Mouse (Mus musculus) frontal cortex, postnatal 14 days (tissue): ENCODE results near the gene Mef2a.
A peak's percentile ranks its signal among the peaks of the same experiment; 100 is the strongest.

Experiments used
- DNase-seq, 2 experiments: peaks; one replicate each; pipeline ENCODE4 v3.0.0; 2022; ENCODE audit warnings: low spot score in 2 of 2

The Mef2a gene

GRCm38 (mm10) chr7:67210004-67210833 is 162.4 kb downstream of the Mef2a start:
- no peak for DNase-seq

- no peak for DNase-seq
These were observed 164.3 kb downstream of the Mef2a start for GRCm38 (mm10) chr7:67208317-67208716.

GRCm38 (mm10) chr7:67207701-67208100 is 165.0 kb downstream of the Mef2a start:
- DNase-seq, result no peak

GRCm38 (mm10) chr7:67206496-67206895 is 166.2 kb downstream of the Mef2a start:
- no peak for DNase-seq

- no peak for DNase-seq
These were observed 166.8 kb downstream of the Mef2a start for GRCm38 (mm10) chr7:67205734-67206425.

- no peak for DNase-seq
These were observed 169.0 kb downstream of the Mef2a start for GRCm38 (mm10) chr7:67203625-67204024.

GRCm38 (mm10) chr7:67199412-67199811 is 173.2 kb downstream of the Mef2a start:
- DNase-seq, result peak in 1 of 2 experiments; percentile 61

- no peak for DNase-seq
These were observed 188.9 kb downstream of the Mef2a start for GRCm38 (mm10) chr7:67183786-67184185.
